Mouse (Mus musculus): Measurements from ENCODE around the gene Slc22a3. TPM values are rescaled to one million over a fixed set of nuclear protein-coding genes. Genes with fewer than 3 reads are reported as not detected.

Gene Slc22a3
- total RNA-seq, 2 experiments from 2014 or later, result 2.2 to 3.0 TPM

DNA sequence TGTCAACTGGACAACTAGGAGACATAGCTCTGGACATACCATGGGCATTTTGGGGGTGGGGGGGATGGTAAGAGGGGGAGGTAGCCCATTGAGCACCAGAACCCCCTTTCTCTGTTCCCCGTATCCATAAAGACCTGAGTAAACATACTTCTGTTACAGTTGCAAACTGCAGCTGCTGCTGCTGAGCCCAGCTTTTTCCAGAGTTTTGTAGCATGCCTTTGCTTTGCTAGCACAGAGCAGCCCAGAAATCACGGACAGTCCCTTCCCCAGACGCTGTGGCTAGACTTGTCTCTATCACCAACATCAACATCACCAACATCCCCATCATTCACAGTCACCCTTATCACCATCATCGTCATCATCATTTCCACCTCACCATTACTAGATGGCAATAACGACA is 91.8 kb downstream of the Slc22a3 start:
- no peak for DNase-seq (ENCODE audit: low spot score in 2 of 2)
- intact Hi-C loops (cut with DNase I), result loop anchor here (2.0 to 5.0 kb wide), 3 partner anchors 117 to 397 kb away; no protein-coding TSS in a partner anchor

DNA sequence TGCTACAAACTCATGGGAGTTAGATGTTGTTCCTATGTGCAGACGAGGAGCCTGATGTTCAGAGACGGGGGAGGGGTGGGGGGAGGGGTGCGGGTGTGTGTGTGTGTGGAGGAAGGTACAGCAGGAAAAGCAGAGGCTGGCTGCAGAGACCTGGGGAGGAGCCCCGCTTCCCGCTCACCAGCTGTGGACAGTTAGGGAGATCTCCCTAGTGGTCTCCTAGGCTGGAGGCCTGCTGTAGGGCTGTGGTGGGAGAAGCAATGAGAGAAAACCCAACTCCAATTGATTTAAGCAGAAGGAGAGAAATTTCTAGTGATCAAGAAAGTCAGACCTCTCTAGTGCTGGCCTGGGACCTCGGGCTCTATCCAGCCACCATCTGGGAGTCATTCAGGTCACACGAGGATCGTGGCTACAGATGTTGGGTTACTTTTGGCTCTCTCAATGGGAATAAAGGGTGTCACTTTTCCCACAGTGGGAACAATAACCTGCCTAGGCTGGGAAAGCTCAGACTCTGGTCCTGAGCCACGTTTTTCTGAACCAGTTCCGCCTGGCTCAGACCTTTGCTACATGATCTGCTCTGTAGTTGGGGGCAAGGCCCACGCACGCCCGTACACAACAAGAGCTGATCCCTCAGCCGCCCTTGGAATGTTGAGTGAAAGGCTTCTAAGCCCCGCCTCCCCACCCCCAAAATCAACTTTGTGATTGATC is 92.3 kb downstream of the Slc22a3 start:
- DNase-seq (ENCODE audit: low spot score in 2 of 2), result no peak
- intact Hi-C loops (cut with DNase I), result loop anchor here (5.0 kb wide), 2 partner anchors 117 to 397 kb away; no protein-coding TSS in a partner anchor

DNA sequence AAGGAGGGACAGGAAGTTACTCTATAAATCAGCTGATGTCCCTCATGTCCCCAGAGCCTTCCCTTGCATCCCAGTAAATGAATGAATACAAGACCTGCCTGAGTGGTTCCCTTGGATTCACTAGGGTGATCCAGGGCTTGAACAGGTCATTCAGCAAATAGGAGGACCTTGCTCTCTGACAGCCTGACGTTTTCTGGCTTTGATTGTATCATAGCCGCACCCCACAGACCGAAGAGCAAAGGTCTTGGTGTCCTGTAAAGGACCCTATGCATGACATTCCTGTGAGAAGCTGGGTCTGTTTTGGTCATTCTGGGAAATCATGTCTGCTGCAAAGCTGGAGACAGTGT is 94.6 kb downstream of the Slc22a3 start:
- intact Hi-C loops (cut with DNase I), result no loop called here
- DNase-seq (ENCODE audit: low spot score in 2 of 2), result no peak

DNA sequence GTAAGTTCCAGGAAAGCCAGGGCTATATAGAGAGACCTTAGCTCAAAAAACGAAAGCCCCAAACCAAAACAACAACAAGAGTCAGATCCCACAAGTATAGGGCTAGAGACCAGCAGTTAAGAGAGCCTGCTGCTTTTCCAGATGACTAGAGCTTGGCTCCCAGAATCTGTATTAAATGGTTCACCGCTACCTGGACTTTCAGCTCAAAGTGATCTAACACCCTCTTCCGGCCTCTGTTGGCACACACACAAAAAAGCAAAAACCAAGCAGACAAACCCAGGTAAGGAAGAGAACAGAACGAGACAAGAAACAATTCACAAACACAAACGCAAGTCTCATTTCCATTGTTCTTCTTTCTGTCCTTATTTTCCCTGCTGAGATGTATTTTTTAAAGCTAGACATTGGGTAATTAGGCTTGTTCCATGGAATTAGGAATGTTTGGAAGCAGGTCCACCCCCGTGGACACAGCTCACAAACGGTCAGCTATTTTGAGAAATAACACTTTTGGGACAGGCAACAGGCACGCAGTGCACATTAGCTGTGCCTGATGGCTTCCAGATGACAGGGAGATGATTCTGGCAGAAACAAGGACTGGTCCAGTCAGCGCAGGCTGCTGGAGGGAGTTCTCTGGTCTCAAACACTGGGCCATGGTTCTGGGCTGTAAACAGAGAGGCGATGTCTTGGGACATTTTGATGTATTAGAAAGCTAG is 95.2 kb downstream of the Slc22a3 start:
- no peak for DNase-seq (ENCODE audit: low spot score in 2 of 2)
- intact Hi-C loops (cut with DNase I), result no loop called here

DNA sequence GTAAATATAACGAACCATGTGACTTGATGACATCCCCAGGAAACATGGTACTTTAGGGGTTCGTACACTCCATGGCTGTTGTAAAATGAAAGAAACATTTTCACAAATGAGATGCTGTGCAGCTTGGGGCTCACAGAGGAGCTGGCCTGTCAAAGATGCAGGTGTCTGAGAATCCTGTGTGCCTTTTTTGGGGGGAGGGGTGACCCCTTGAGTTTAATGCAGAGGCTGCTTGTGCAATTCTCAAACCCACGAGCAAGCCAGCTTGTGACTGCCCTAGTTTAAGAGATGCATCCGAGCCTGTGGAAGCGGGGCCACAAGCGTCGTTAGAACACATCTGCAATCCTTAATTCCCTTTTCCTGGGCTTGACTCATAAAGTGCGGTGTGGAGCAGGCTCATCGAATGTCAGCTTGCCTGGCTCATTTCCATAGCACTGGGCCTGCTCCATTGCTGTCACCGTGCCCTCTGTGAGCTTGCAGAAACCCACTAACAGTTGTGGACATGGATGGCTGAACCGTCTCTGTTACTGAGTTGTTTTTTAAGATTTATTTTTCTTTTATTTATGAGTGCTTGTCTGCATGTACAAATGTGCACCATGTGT is 98.1 kb downstream of the Slc22a3 start:
- intact Hi-C loops (cut with DNase I), result no loop called here
- no peak for DNase-seq (ENCODE audit: low spot score in 2 of 2)

DNA sequence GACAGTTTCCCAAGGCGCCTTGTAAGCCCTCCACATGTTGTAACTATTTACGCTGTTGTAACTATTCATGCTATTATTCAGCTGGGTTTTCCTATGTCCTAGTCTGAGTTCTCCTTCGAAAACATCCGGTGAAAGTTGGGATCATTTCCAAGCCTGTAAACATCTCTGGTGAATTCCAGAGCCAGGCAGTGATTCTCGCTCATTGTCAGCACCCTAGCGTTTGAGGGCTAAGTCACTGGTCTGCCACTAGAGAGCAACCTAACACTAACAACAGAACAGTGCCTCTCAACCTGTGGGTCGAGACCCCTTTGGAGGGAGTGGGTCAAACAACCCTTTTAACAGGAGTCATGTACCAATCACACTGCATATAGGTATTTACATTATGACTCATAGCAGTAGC is 104.1 kb downstream of the Slc22a3 start:
- intact Hi-C loops (cut with DNase I), result no loop called here
- DNase-seq (ENCODE audit: low spot score in 2 of 2), result no peak

DNA sequence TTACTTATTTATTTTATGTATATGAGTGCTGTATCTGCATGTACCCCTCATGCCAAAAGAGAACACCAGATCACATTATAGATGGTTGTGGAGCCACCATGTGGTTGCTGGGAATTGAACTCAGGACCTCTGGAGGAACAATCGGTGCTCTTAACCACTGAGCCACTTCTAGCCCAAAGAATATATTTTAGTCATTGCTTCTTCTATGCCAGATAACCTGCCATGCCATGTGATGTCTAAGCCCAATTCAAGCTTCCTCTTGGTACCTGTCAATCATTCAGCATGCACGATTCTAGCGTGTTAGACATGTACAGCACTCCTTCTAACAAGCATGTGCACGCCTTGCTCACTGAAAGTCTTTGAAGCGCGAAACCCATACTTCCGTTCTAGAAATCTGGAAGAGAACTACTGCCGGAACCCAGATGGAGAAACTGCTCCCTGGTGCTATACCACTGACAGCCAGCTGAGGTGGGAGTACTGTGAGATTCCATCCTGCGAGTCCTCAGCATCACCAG is 111.3 kb downstream of the Slc22a3 start:
- intact Hi-C loops (cut with DNase I), result no loop called here
- DNase-seq (ENCODE audit: low spot score in 2 of 2), result no peak

DNA sequence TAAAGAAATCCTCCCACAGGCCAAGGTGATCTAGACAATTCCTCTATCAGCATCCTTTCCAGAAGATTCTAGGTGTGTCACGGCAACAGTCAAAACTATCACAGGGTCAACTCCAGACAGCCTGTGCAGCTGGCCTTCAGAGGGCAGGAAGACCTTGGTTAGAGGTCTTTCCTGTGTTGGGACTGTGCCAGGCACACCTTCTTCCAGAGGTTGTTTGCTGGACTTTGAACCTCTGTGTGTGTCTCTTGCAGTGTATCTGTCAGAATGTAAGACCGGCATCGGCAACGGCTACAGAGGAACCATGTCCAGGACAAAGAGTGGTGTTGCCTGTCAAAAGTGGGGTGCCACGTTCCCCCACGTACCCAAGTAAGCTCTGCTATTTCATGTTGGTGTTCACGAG is 119.3 kb downstream of the Slc22a3 start:
- intact Hi-C loops (cut with DNase I), result no loop called here

DNA sequence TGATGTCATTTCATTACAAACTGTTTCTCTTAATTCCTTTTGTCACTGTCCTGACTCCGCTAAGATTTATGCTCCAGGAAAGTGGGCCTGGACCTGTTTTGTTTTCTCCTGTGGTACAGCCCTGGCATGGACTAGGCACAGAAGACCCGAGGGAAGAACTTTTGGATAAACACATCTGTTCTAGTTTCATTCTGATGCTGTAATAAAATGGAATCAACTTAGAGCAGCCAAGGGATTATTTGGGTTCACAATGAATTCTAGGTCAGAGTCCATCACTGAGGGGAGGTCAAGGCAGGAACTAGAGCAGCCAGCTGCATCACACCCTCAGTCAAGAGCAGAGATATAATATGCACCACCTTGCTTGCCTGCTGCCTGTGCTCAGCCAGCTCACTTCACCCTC is 119.7 kb downstream of the Slc22a3 start:
- intact Hi-C loops (cut with DNase I), result no loop called here
- DNase-seq (ENCODE audit: low spot score in 2 of 2), result no peak

More for the DNA sequence above, 119.3 kb downstream of the Slc22a3 start:
- no peak for DNase-seq (ENCODE audit: low spot score in 2 of 2)

DNA sequence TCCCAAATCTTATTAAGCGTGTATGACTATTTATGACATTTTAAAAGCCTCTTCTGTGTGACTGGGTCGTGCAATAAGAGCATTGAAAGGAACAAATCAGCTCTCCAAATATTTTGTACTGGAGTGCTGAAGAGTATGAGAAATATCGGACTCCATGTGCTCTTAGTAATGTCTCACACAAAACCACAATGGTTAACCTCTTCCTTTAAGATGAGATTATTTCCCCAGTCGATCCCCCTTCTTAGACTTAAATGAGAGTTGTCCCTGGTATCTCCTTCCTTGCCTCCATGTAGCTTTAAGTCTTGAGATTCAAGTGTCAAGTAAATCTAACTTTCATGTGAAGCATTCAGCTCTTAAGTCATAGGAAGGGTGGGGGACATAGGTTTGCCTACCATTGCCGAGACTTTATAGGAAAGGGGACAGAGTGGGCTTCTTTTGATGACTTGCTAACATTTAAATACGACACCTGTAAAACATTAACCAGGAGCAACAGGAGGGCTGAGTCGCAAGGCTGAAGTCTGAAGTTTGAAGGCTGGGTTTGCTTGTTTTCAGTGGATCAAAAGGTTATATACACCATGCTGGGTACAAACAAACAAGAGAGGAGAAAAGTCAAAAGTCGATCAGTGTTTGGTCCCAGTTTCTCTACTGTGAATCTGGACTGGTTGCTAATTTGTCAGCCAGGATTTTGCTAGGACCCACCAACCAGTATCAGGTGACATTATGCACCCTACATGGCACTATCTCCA is 122.3 kb downstream of the Slc22a3 start:
- no peak for DNase-seq (ENCODE audit: low spot score in 2 of 2)
- intact Hi-C loops (cut with DNase I), result no loop called here

DNA sequence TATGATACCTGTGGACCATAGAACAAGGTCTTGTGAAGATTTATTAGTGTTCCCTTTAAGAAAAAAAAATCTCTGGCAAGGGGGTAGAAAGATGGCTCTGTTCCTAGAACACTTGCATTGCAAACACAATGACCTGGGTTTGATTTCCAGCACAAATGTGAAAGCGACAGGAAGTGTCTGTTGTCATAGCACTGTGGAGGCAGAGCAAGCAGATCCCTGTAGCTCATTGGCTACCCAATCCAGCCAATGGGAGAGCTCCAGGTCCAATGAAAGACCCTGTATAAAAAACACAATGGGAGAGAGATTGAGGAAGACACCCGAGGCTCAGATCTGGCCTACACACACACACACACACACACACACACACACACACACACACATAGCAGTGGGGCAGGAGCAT is 125.0 kb downstream of the Slc22a3 start:
- intact Hi-C loops (cut with DNase I), result no loop called here
- DNase-seq (ENCODE audit: low spot score in 2 of 2), result no peak

DNA sequence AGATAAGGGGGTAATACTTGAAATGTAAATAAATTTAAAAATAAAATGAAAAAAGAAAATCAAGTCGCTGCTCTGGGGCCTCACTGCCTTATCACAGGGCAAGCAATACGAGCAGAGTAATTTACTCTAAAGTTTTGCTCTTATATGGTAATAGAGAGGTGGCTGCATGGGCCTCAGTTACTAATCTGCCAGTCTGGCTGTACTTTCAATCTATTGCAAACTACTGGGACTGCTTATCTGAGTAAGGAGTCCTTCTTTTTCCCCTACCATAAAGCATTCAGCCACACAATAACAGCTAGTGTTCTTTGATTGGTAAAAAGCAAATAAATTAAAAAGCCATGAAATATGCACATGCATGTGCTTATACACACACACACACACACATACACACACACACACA is 125.9 kb downstream of the Slc22a3 start:
- intact Hi-C loops (cut with DNase I), result no loop called here

DNA sequence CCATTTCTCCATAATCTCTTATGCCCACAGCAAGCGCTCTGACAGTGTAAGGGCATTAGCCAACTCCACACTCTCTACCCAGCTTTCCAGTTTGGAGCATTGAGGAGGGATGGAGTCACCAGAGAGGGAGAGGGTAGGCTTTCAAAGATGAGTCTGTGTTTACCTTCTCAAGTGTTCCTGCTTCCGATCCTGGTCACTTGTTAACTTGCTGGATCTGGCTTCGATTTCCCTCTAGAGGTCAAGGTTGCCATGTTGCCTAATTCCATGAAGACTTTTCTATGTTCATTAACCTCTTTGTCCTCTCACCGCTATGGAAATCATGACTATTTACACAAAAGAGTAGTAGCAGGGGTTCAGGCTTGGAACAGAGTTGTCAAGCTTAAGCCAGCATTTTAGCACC is 127.2 kb downstream of the Slc22a3 start:
- DNase-seq (ENCODE audit: low spot score in 2 of 2), result no peak
- intact Hi-C loops (cut with DNase I), result no loop called here

More for the DNA sequence above, 125.9 kb downstream of the Slc22a3 start:
- DNase-seq (ENCODE audit: low spot score in 2 of 2), result no peak

DNA sequence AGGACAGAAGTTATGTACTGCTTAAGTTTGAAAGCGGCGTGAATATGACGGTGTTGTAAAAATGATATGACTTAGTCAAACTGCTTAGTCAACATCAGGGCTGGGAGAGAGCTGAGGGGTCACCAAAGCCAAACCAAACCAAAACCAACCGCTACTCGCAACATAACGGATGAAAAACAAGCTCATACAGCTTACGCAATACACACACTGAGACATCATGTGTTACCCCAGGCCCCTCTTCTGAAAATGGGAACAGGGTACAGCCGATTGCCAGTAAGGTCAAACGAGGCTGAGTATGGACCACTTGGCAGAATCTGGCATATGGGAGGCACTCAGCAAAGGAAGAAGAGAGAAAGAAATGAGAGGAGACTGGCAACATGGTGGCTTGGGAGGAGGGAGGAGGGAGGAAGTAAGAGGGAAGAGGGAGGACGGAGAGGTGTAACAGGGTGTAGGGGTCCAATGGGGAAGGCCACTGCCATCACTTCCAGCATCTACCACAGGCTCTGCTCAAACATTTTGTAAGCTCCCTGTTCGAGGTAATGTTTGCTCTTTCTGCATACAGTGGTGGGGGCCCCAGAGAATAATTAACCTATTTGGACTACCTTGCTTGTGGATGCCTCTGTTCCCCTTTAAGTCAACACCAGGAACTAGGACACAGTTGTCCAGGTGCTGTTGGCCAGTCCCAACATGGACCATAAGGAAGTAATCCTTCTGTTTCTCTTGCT is 129.4 kb downstream of the Slc22a3 start, which contains the start of gene Plg:
Gene Plg (plus strand): TSS at position 628 of the 725 bp plus-strand sequence.
- intact Hi-C loops (cut with DNase I), result no loop called here

DNA sequence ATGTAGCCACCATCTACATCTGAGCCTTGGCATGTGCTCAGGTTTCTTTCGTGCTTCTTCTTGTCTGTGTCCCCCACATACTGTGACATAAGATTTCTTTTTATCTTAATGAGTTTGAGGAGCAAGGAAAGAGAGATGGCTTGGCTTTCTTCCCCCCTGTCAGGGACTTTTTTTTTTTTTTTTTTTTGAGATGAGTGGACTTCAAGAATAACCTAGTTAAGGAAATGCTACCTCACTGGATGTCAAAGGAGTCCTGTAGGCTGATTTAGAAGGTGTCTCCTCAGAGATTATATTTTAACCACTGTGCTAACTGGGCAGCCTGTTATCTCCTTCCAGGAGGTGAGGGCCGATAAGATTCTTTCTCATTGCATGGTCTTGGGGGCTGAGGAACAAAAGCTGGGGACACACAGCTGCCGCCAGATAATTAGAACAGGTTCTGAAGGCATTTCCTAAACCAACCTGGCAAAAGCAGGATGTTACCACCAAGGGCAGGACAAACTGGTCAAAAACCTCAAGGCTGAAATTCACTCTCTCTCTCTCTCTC is 133.8 kb downstream of the Slc22a3 start:
- DNase-seq (ENCODE audit: low spot score in 2 of 2), result no peak
- intact Hi-C loops (cut with DNase I), result loop anchor here (5.0 kb wide), 2 partner anchors 106 to 146 kb away; no protein-coding TSS in a partner anchor

More for the DNA sequence above, 129.4 kb downstream of the Slc22a3 start, which contains the start of gene Plg:
- no peak for DNase-seq (ENCODE audit: low spot score in 2 of 2)

DNA sequence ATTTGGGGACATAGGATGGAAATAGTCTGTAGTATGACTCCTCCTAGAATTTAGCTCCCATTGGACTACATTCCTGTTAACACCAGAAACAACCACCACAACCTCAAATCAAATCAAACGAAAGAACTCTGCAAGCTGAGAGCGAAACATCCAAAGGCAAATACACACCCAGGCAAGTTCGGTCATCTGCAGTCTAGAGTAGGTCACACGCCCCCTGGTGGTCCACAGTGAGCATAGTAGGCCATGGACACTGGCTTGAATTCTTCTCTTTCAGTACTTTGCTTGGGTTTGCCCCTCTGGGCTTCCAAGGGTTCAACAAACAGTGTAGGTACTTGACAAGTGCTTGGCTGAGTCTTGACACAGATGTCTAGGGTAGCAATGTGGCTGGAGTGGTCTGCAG is 135.5 kb downstream of the Slc22a3 start:
- intact Hi-C loops (cut with DNase I), result loop anchor here (5.0 kb wide), 2 partner anchors 105 to 145 kb away; no protein-coding TSS in a partner anchor
- peak; percentile 36 to 43 for DNase-seq (ENCODE audit: low spot score in 2 of 2)

DNA sequence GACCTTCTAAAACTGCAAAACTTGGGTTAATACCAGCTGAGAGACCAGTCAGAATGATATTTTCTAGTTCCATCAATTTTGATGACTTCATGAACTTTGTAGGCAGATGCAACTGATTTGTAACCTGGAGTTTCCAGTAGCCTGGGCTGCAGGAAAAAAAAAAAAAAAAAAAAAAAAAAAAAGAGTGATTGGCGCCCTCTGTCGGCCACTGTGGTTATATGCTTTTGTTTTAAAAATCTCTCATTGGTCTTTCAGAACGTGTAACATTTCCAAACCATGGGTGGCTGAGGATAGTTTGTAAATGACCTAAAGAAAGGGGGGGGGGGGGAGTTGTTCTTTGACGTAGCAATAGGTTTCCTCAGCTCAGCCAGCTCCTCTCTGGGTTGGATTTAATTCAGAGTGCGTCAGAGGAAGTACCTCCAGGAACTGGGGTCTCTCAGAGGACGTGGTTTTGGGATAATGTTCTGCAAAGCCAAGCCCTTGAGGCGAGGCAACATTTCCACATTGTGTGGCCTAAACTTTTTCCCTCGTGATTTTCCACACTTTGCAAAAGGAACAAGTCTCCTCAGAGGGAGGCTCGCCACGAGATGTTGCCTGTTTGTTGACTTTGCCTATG is 136.1 kb downstream of the Slc22a3 start:
- DNase-seq (ENCODE audit: low spot score in 2 of 2), result no peak
- intact Hi-C loops (cut with DNase I), result loop anchor here (5.0 kb wide), 2 partner anchors 104 to 144 kb away; no protein-coding TSS in a partner anchor

DNA sequence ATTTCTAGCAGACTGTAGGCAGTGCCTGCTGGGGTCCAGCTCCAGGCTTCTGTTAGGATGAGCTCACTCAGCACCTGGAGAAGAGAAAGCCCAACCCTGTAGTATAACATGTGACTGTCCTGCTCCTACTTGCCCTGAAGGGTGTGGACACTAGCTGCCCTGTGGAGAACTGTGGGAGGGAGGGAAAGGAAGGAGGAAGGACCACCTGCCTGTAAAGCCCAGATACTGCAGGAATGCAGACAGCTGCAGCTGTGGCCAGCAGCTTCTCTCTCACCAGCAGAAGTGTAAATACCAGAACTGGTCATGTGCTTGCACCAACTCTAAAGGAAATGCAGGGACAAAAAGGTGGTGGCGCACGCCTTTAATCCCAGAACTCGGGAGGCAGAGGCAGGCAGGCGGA is 137.2 kb downstream of the Slc22a3 start:
- intact Hi-C loops (cut with DNase I), result loop anchor here (5.0 kb wide), 2 partner anchors 103 to 143 kb away; no protein-coding TSS in a partner anchor
- DNase-seq (ENCODE audit: low spot score in 2 of 2), result no peak

All from left cerebral cortex, postnatal 36 days (tissue).